Mouse (Mus musculus) midbrain, embryonic 10.5 days (tissue): ENCODE data around the gene Htatip2. TPM values are rescaled to one million over a fixed set of nuclear protein-coding genes. Genes with fewer than 3 reads are reported as not detected.

Experiments
- polyA plus RNA-seq: library from polyadenylated mRNA; unstranded; fragments of >200 nt; fragmentation: Nextera tagmentation; extraction: Ambion mirVana; gene quantifications from 2 replicates; pipeline ENCODE4 v1.2.1, GENCODE M21; 2016

Htatip2 gene
- polyA plus RNA-seq, 1 experiment from 2014 or later, result 9.8 TPM

Other genes starting within 250 kb of the Htatip2 start
- 168 and 188 TPM in 2 replicates for gene Dbx1, start 122.3 kb upstream of the Htatip2 start, polyA plus RNA-seq
- 81.2 and 82.3 TPM in 2 replicates for gene Prmt3, start 19.2 kb downstream of the Htatip2 start, polyA plus RNA-seq
- gene Slc6a5, start 151.0 kb downstream of the Htatip2 start, polyA plus RNA-seq, result not detected in 2 replicates
- gene Nell1, start 215.7 kb downstream of the Htatip2 start, polyA plus RNA-seq, result 0.54 and 1.5 TPM in 2 replicates